Mouse (Mus musculus) intestine, postnatal 0 days (tissue): ENCODE results near the gene Tex22. TPM values are rescaled to one million over a fixed set of nuclear protein-coding genes. Genes with fewer than 3 reads are reported as not detected.

ENCODE experiments used
- ATAC-seq: fragments of 200-750 bp; cut with Nextera tagmentation; 2 replicates; pipeline ENCODE4 v1.8.0; 2017; ENCODE audit warnings: mild to moderate bottlenecking, moderate TSS enrichment, moderate library complexity
- H3K27ac ChIP-seq: fragments of 300-500 bp; sonication (generic); 2 replicates; pipeline ENCODE4 v1.5.1; 2014; ENCODE audit warnings: mild to moderate bottlenecking, low read depth, low read length, moderate library complexity
- H3K27me3 ChIP-seq: fragments of 300-500 bp; sonication (generic); replicated peaks from 2 replicates; pipeline ENCODE4 v1.6.1; 2014; ENCODE audit warnings: low read length, mixed read lengths; ENCODE audit not compliant: control insufficient read depth, insufficient read depth
- H3K36me3 ChIP-seq: fragments of 300-500 bp; sonication (generic); 2 replicates; pipeline ENCODE4 v1.6.1; 2014; ENCODE audit warnings: mild to moderate bottlenecking, moderate library complexity; ENCODE audit not compliant: control insufficient read depth, insufficient read depth
- H3K4me1 ChIP-seq: fragments of 300-500 bp; sonication (generic); replicated peaks from 2 replicates; pipeline ENCODE4 v1.6.1; 2014; ENCODE audit warnings: antibody characterized with exemption, low read length, mixed read lengths; ENCODE audit not compliant: control insufficient read depth, insufficient read depth
- H3K4me2 ChIP-seq: fragments of 300-500 bp; sonication (generic); replicated peaks from 2 replicates; pipeline ENCODE4 v1.6.1; 2014; ENCODE audit warnings: low read depth, mild to moderate bottlenecking, moderate library complexity
- H3K4me3 ChIP-seq: fragments of 300-500 bp; sonication (generic); 2 replicates; pipeline ENCODE4 v1.5.1; 2014; ENCODE audit warnings: low read depth, low read length
- H3K9ac ChIP-seq: fragments of 300-500 bp; sonication (generic); 2 replicates; pipeline ENCODE4 v1.6.1; 2014; ENCODE audit warnings: mild to moderate bottlenecking, low read depth, low read length
- H3K9me3 ChIP-seq: fragments of 300-500 bp; sonication (generic); 2 replicates; pipeline ENCODE4 v1.6.1; 2016; ENCODE audit warnings: mixed run types; ENCODE audit not compliant: control insufficient read depth
- CTCF ChIP-seq: sonication (generic); IDR thresholded peaks from 2 replicates; pipeline ENCODE4 v1.5.1; 2016; ENCODE audit warnings: low read depth, mild to moderate bottlenecking, control low read depth, antibody characterized with exemption, moderate library complexity
- WGBS: fragments of 180-500 bp; shearing (Covaris S2); extraction: QIAGEN DNeasy Blood & Tissue Kit; methylation state at CpG from one replicate; pipeline ENCODE4 v1.1.7; 2014; 5-methylcytosine and 5-hydroxymethylcytosine counted together
- polyA plus RNA-seq: library from polyadenylated mRNA; unstranded; fragments of >200 nt; fragmentation: Nextera tagmentation; extraction: Ambion mirVana; gene quantifications from 2 replicates; pipeline ENCODE4 v1.2.1, GENCODE M21; 2015

Gene Tex22
- polyA plus RNA-seq, 1 experiment from 2014 or later: not detected

DNA sequence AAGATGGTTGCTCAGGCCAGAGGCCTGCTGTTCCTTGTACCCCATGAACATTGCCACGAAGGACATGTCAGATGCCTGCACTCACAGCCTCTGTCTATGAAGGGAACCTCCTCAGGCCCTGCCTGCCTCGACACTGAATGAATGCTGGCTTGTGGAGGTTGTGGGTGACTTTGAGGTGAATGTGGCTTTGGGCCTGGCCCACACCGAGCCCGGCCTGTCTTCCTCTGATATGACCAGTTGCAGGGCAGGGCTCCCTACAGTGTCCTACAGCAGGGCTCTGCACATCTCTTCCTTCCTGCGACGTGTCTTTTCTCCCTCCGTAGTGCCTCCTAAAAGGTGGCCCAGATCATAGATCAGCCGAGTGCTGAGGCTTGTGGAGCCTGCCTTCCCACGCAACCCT, 43.3 kb upstream of the Tex22 start:
- Histone ChIP-seq H3K9me3 (no peaks in the 10 kb centered on the region), H3K4me1 (no peaks in the 10 kb centered on the region), H3K4me3 (no peak overlapping the region), H3K27ac (no peak overlapping the region), H3K4me2 (no peak overlapping the region), H3K36me3 (no peaks in the 10 kb centered on the region; the same call in 1 of the 2 replicates), H3K9ac (no peak overlapping the region), H3K27me3 (no peaks in the 10 kb centered on the region)
- ATAC-seq: no peak
- WGBS: 91% methylated on average over 9 of the region's 9 CpGs
- no peak for TF ChIP-seq CTCF

DNA sequence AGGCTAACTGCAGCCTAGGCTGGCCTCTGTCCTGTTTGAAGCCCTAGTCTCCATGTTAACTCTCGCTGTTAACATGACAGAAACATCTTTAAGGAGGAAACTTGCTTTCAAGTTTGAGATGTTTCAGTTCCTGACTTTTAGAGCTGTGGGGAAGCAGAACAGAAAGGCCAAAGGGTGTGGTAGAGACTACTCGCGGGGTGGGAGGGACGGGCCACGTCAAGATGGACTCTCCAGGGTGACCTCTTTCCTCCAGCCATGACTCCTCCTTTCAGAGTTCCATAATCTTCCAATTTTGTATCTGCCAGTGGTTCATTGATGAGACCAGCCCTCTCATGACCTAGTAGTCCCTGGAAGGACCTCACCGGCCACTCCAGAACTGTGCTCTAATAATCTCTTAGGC, 42.9 kb upstream of the Tex22 start:
- 72% methylated on average over 6 of the region's 6 CpGs for WGBS
- Histone ChIP-seq H3K36me3 (no peaks in the 10 kb centered on the region; the same call in 1 of the 2 replicates), H3K4me1 (no peaks in the 10 kb centered on the region), H3K9ac (no peak overlapping the region), H3K4me3 (no peak overlapping the region), H3K27me3 (no peaks in the 10 kb centered on the region), H3K4me2 (no peak overlapping the region), H3K27ac (no peak overlapping the region), H3K9me3 (no peaks in the 10 kb centered on the region)
- no peak for ATAC-seq
- no peak for TF ChIP-seq CTCF

DNA sequence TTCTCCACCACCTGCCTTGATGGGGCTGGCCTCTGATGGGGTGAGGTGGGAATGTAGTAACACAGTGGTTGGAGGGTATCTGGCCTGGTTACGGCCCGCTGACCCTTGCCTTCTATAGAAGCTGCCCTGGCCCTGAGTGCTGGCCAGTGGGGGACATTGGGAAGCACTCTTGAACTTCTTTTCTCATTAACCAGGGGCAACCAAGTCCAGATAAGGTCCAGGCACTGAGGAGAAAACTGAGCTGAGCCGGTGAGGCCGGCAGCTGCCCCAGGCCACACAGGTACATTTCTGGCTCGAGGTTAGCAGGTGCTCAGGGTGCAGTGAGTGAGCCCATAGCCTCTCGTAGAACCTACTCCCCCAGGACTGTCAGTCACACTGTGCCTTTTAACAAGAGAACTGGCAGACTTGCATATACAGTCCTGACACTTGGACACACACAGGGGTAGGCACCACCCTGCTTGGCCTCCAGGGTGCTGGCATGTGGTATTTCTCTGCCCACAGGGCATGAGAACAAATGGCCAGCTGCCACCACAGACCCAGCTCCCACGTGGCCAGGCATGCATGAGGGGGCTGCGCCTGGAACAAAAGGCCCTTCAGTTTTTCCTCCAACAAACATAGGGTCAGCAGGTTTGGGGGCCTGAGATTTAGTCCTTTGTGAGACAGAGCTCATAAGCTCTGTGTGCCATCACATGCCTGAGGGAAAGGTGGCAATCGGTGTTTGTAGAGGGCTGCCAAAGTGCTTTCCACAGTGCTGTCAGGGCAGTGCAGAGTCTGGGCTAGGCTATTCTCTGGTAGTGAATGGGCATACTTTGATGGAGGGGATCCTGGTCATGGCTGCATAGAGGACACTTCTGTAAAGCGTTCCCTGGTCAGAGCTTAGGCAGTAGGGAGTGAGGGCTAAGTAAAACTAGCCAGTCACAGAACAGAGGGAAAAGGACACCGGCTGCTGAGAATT, 41.7 kb upstream of the Tex22 start:
- no peak overlapping the region for H3K27ac ChIP-seq
- 82% methylated on average over 11 of the region's 11 CpGs for WGBS
- H3K9ac ChIP-seq: no peak overlapping the region
- no peak overlapping the region for H3K4me3 ChIP-seq
- no peaks in the 10 kb centered on the region; the same call in 1 of the 2 replicates for H3K36me3 ChIP-seq
- no peaks in the 10 kb centered on the region for H3K4me1 ChIP-seq
- no peak overlapping the region for H3K4me2 ChIP-seq
- no peaks in the 10 kb centered on the region for H3K27me3 ChIP-seq
- H3K9me3 ChIP-seq: no peaks in the 10 kb centered on the region
- TF ChIP-seq CTCF: no peak
- no peak for ATAC-seq

DNA sequence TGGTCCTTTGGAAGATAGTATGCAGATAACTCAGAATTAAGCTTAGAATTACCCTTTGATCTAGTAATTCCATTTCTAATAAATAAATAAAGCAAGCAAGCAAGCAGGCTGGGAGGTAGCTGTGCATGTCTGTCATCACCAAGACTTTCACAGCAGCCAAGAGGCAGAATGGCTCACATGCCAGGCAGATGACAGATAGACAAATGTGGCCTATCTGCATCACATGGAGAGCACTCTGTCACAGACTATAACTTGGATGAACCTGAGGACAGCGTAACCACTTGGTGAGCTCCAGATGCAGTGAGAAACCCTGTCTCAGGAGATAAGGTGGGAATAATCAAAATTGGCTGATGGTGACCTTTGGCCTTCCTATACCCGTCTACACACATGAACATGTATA, 39.2 kb upstream of the Tex22 start:
- Histone ChIP-seq H3K27ac (no peak overlapping the region), H3K4me3 (no peak overlapping the region), H3K4me1 (no peaks in the 10 kb centered on the region), H3K9ac (no peak overlapping the region), H3K4me2 (no peak overlapping the region), H3K27me3 (no peaks in the 10 kb centered on the region), H3K9me3 (no peaks in the 10 kb centered on the region), H3K36me3 (no peaks in the 10 kb centered on the region; the same call in 1 of the 2 replicates)
- 75% methylated on average over 2 of the region's 2 CpGs for WGBS
- no peak for ATAC-seq
- TF ChIP-seq CTCF: no peak

DNA sequence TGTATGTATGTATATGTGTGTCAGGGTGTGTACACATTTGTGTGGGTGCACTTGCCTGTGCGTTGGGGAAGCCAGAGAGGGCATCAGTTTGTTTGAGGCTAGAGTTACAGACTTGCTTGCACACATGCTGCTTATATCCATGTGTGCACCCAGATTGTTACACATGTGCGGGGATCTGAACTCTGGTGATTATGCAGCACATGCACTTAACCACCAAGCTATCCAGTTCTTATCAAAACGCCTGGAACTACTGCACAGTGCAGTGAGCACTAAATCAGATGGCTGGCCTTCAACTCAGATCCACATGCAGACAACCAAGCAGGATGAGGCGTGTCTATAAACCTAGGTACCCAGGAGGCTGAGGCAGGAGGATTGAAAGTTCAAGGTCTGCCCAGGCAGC, 37.3 kb upstream of the Tex22 start:
- 70% methylated on average over 4 of the region's 4 CpGs for WGBS
- TF ChIP-seq CTCF: no peak
- Histone ChIP-seq H3K9me3 (no peaks in the 10 kb centered on the region), H3K27me3 (no peaks in the 10 kb centered on the region), H3K9ac (no peak overlapping the region), H3K4me3 (no peak overlapping the region), H3K36me3 (no peaks in the 10 kb centered on the region; the same call in 1 of the 2 replicates), H3K4me1 (no peaks in the 10 kb centered on the region), H3K4me2 (no peak overlapping the region), H3K27ac (no peak overlapping the region)
- ATAC-seq: no peak

DNA sequence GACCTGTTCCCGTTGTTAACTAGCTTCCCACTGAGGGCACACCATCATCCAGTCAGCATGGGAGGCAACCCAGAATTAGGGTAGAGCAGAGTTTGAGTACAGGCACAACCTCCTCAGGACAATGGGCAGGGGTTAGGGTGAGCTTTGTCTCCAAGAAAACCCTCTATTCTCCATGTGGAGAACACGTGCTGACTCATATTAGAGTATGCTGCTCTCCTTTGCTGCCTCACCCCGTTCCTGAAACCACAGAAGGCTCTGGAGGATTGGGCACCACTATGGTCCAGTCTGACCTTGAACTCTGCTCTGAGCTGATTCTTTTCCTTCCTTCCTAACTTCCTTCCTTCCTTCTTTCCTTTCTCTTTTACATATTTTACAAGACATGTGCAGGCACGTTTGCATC, 35.9 kb upstream of the Tex22 start:
- H3K27ac ChIP-seq: no peak overlapping the region
- no peak for TF ChIP-seq CTCF
- no peak for ATAC-seq
- no peaks in the 10 kb centered on the region for H3K9me3 ChIP-seq
- H3K36me3 ChIP-seq: no peaks in the 10 kb centered on the region; the same call in 1 of the 2 replicates
- no peak overlapping the region for H3K9ac ChIP-seq
- H3K4me1 ChIP-seq: no peaks in the 10 kb centered on the region
- no peak overlapping the region for H3K4me2 ChIP-seq
- 87% methylated on average over 4 of the region's 4 CpGs for WGBS
- H3K4me3 ChIP-seq: no peak overlapping the region
- no peaks in the 10 kb centered on the region for H3K27me3 ChIP-seq
